Mouse (Mus musculus) C2C12 (cell line): ENCODE data around the gene Gm13285.
"Not testable (repeated sequence)": the region's sequence is repeated elsewhere in the genome, so short reads cannot be mapped to it uniquely, and the experiment has no call there.

ENCODE experiments used
- CTCF ChIP-seq: IDR thresholded peaks from one replicate; pipeline ENCODE4 v1.5.1; 2011; ENCODE audit not compliant: control insufficient read depth, insufficient read depth, insufficient read length
- MAX ChIP-seq: IDR thresholded peaks from one replicate; pipeline ENCODE4 v1.6.1; 2011; ENCODE audit warnings: mild to moderate bottlenecking, control low read depth
- MYOD1 ChIP-seq: IDR thresholded peaks from one replicate; pipeline ENCODE4 v1.6.1; 2011; ENCODE audit warnings: low read depth; ENCODE audit not compliant: control insufficient read depth, insufficient read length
- USF1 ChIP-seq: IDR thresholded peaks from one replicate; pipeline ENCODE4 v1.6.1; 2011; ENCODE audit warnings: low read depth, mild to moderate bottlenecking, control low read depth, moderate library complexity

DNA sequence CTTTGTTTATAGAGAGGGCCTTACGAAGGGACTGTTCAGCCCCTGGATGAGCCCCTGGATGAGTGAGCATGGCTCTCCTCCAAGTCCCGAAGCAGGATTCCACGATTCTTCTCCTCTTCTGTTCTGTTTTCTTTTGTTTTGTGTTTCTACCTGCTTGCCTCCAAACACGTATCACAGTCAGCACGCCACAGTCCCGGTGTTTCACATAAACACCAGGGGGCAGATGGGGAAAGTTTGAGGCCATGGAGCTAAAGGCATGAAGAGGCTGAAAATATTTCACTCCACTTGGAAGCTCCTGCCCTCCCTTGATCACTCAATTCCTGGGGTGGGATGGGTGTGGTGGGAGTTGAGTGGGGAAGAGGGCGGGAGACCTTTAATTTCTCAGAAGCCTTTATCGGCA lies 37.7 kb upstream of the Gm13285 start:
- TF ChIP-seq CTCF, MYOD1, USF1, MAX: not testable (repeated sequence)
